Mouse (Mus musculus) neural tube, embryonic 11.5 days (tissue): ENCODE measurements around the gene Brox. TPM values are rescaled to one million over a fixed set of nuclear protein-coding genes. Genes with fewer than 3 reads are reported as not detected.
"Not testable (repeated sequence)": the region's sequence is repeated elsewhere in the genome, so short reads cannot be mapped to it uniquely, and the experiment has no call there.

Experiments used
- ATAC-seq: fragments of 200-750 bp; cut with Nextera tagmentation; 2 replicates; pipeline ENCODE4 v1.8.0; 2017; ENCODE audit warnings: moderate number of reproducible peaks, mild to moderate bottlenecking, moderate TSS enrichment, moderate library complexity; ENCODE audit not compliant: insufficient read depth, low FRiP score, low TSS enrichment
- DNase-seq: peaks from one replicate; pipeline ENCODE4 v3.0.0-alpha.2; 2015; ENCODE audit warnings: low spot score
- H3K27ac ChIP-seq: fragments of 300-500 bp; sonication (generic); 2 replicates; pipeline ENCODE4 v1.5.1; 2014; ENCODE audit warnings: low read depth, mild to moderate bottlenecking, low read length
- H3K27me3 ChIP-seq: fragments of 300-500 bp; sonication (generic); 2 replicates; pipeline ENCODE4 v1.6.1; 2014; ENCODE audit warnings: mild to moderate bottlenecking, low read length, mixed read lengths; ENCODE audit not compliant: control insufficient read depth, insufficient read depth
- H3K36me3 ChIP-seq: fragments of 300-500 bp; sonication (generic); 2 replicates; pipeline ENCODE4 v1.6.1; 2014; ENCODE audit warnings: mild to moderate bottlenecking, low read length, moderate library complexity, mixed read lengths; ENCODE audit not compliant: control insufficient read depth, insufficient read depth
- H3K4me1 ChIP-seq: fragments of 300-500 bp; sonication (generic); 2 replicates; pipeline ENCODE4 v1.6.1; 2014; ENCODE audit warnings: low read length, mixed read lengths; ENCODE audit not compliant: control insufficient read depth, insufficient read depth
- H3K4me2 ChIP-seq: fragments of 300-500 bp; sonication (generic); 2 replicates; pipeline ENCODE4 v1.6.1; 2014; ENCODE audit warnings: low read depth, mild to moderate bottlenecking, moderate library complexity
- H3K4me3 ChIP-seq: fragments of 300-500 bp; sonication (generic); 2 replicates; pipeline ENCODE4 v1.5.1; 2014; ENCODE audit warnings: low read depth, low read length
- H3K9ac ChIP-seq: fragments of 300-500 bp; sonication (generic); 2 replicates; pipeline ENCODE4 v1.6.1; 2014; ENCODE audit warnings: mild to moderate bottlenecking, low read length
- H3K9me3 ChIP-seq: fragments of 300-500 bp; sonication (generic); 2 replicates; pipeline ENCODE4 v1.6.1; 2016; ENCODE audit warnings: low read length; ENCODE audit not compliant: control insufficient read depth
- WGBS: fragments of 180-500 bp; shearing (Covaris S2); extraction: QIAGEN DNeasy Blood & Tissue Kit; methylation state at CpG from one replicate; pipeline ENCODE4 v1.1.7; 2014; 5-methylcytosine and 5-hydroxymethylcytosine counted together
- polyA plus RNA-seq: library from polyadenylated mRNA; unstranded; fragments of >200 nt; fragmentation: Nextera tagmentation; extraction: Ambion mirVana; gene quantifications from 2 replicates; pipeline ENCODE4 v1.2.1, GENCODE M21; 2014

Brox gene
- polyA plus RNA-seq, 1 experiment from 2014 or later = 78.1 TPM

DNA sequence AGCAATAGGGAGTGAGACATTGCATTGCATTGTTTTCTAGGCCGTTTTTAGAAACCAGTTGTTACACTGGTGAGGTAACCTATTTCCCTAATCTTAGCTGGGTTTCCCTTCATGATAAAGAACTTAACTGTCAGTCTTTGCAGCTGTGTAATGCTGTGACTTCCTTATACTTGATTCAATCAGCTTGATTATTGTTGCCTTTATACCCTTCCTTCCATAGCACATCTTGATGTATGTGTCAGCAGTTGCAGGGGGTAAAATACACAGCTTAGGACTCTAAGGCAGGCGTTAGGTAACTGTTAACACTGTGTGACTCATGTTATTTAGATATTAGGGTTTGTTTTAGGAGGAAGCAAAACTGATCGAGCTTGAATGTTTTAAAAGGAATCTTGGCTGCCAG, 23.6 kb upstream of the Brox start:
- 82% methylated on average over 3 of the region's 3 CpGs for WGBS
- Histone ChIP-seq H3K4me3 (no peak overlapping the region), H3K36me3 (peaks cover 6% of the 10 kb centered on the region; the same call in 1 of the 2 replicates), H3K27ac (no peak overlapping the region), H3K27me3 (no peaks in the 10 kb centered on the region), H3K4me1 (no peaks in the 10 kb centered on the region), H3K9ac (no peak overlapping the region), H3K9me3 (no peaks in the 10 kb centered on the region), H3K4me2 (no peak overlapping the region)
- ATAC-seq (no peak), DNase-seq (no peak)

DNA sequence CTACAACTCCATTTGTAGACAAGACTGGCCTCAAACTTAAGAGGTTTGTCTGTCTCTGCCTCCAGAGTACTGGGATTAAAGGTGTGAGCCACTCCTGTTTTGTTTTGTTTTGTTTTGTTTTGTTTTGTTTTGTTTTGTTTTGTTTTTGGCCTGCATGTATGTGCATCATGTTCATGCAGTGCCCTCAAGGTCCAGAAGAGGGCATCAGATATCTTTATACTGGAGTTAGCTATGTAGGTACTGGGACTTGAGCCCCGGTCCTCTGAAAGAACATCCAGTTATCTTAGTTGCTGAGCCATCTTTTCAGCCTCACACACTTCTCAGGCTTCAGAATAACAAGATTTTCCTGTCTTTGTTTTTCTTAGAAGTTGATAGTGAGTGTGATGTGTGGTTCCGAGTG, 18.7 kb upstream of the Brox start:
- Histone ChIP-seq H3K27me3 (no peaks in the 10 kb centered on the region), H3K4me1 (no peaks in the 10 kb centered on the region), H3K4me2 (no peak overlapping the region), H3K9me3 (no peaks in the 10 kb centered on the region), H3K9ac (no peak overlapping the region), H3K27ac (no peak overlapping the region), H3K4me3 (no peak overlapping the region), H3K36me3 (peaks cover 6% of the 10 kb centered on the region)
- no peak for DNase-seq
- ATAC-seq = no peak
- whole genome bisulfite sequencing = 92% methylated on average over 2 of the region's 2 CpGs

DNA sequence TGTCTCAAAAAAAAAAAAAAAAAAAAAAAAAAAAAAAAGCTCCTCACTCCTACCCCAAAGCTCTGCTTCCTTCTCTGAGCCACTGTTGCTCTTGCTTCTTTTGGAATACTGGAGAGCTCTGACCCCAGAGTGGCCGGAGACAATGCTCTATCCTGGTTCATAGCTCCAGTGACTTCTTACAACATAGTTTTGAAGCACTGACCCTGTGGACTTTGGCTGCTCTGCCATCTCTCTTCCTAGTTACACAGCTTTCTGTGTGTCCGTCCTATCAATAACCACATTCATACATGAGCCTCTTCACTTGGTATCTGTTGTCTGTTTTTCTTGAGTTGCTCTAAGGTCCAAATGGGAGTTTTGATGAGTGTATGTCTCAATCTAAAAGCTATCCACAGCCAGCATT, 15.0 kb upstream of the Brox start:
- peaks cover 6% of the 10 kb centered on the region for H3K36me3 ChIP-seq
- WGBS = 93% methylated on average over 2 of the region's 2 CpGs
- no peak overlapping the region for H3K9ac ChIP-seq
- no peak overlapping the region for H3K27ac ChIP-seq
- H3K9me3 ChIP-seq = no peaks in the 10 kb centered on the region
- no peaks in the 10 kb centered on the region for H3K4me1 ChIP-seq
- no peak overlapping the region for H3K4me2 ChIP-seq
- DNase-seq = no peak
- no peaks in the 10 kb centered on the region for H3K27me3 ChIP-seq
- no peak overlapping the region for H3K4me3 ChIP-seq
- ATAC-seq = no peak

DNA sequence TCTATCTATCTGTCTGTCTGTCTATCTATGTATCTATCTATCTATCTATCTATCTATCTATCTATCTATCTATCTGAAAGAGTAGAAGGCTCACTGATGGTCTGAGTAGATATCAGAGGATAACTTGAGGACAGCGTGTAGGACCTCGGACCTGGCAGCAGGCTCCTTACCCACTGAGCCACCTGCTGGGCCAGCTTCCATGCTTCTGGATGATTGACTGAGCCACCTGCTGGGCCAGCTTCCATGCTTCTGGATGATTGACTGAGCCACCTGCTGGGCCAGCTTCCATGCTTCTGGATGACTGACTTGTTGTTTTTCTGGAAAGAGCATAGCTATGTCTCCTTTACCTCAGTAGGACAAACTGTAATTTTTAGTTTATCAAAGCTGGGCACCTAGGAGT, 12.5 kb upstream of the Brox start:
- not testable (repeated sequence) for H3K36me3 ChIP-seq, DNase-seq, H3K4me1 ChIP-seq, H3K9me3 ChIP-seq, ATAC-seq, H3K4me3 ChIP-seq, H3K9ac ChIP-seq, H3K27me3 ChIP-seq, H3K4me2 ChIP-seq, H3K27ac ChIP-seq
- 64% methylated on average over 2 of the region's 2 CpGs for whole genome bisulfite sequencing

DNA sequence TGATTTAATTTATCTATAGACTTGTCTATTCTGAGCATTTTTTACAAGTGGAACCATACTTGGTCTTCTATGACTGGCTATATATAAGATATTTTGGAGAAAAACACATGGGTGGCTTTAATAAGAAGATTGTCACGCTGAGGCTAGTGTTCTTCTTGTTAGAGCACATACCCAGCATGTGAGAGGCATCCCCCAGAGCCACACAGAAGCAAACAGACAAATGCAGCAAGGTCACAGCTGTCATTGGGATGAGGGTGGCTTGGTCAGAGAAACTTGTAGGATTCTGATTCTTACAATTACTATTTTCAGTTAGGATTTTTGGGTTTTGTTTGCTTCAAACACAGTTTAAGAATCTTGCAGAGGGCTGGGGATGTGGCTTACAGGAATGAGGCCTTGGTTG, 11.4 kb upstream of the Brox start:
- H3K9me3 ChIP-seq = no peaks in the 10 kb centered on the region
- peaks cover 2% of the 10 kb centered on the region; the same call in 1 of the 2 replicates for H3K36me3 ChIP-seq
- H3K4me2 ChIP-seq = no peak overlapping the region
- DNase-seq = no peak
- H3K9ac ChIP-seq = no peak overlapping the region
- no peak overlapping the region for H3K27ac ChIP-seq
- no peaks in the 10 kb centered on the region for H3K4me1 ChIP-seq
- H3K4me3 ChIP-seq = no peak overlapping the region
- H3K27me3 ChIP-seq = no peaks in the 10 kb centered on the region
- WGBS = 84% methylated on average over 1 of the region's 1 CpGs
- ATAC-seq = no peak

DNA sequence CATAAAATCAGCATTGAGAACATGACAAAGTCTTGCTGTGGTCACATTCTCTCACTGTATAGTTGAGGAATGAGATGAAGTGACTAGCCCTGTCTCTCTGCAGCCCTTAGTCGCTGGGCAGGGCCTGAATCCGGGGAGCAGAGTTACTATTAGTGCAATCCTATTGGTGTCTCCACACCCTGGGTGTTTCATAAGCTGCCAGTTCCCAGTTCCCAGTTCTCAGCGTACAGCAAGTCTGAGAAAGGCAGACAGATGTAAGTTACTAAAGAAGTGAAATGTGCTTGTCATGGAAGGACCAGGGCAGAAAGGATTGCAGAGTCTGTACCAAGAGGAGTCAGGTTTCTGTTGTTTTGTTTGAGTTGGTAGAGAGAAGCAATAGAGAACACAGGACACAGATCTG, 10.5 kb upstream of the Brox start:
- no peak overlapping the region for H3K27ac ChIP-seq
- no peaks in the 10 kb centered on the region for H3K9me3 ChIP-seq
- H3K9ac ChIP-seq = no peak overlapping the region
- H3K4me2 ChIP-seq = no peak overlapping the region
- ATAC-seq (no peak), DNase-seq (no peak)
- no peaks in the 10 kb centered on the region for H3K27me3 ChIP-seq
- no peaks in the 10 kb centered on the region for H3K4me1 ChIP-seq
- no peak overlapping the region for H3K4me3 ChIP-seq
- no peaks in the 10 kb centered on the region for H3K36me3 ChIP-seq
- WGBS = 79% methylated on average over 3 of the region's 3 CpGs

DNA sequence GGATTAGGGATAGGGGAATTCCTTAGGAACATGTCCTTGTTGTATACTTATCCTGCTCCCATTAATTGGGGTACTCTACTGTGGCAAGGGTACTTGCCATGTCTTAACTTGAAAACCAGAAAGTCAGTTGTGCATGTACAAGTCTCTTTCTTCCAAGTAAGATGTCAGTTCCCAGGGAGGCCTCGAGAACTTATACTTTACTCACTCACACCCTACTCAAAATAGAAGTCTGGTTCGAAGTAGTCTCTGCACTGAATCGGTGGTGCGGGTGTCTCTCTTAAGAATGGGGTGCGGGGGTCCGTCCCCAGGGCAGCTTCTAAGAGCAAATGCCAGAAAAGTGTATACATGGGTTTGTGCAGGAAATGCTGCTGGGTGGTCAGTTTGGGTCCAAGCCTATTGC, 2.1 kb upstream of the Brox start:
- WGBS = 87% methylated on average over 6 of the region's 6 CpGs
- no peak overlapping the region for H3K4me3 ChIP-seq
- no peaks in the 10 kb centered on the region for H3K9me3 ChIP-seq
- DNase-seq (peak; percentile 89), ATAC-seq (no peak)
- no peaks in the 10 kb centered on the region for H3K4me1 ChIP-seq
- H3K27me3 ChIP-seq = no peaks in the 10 kb centered on the region
- no peak overlapping the region for H3K27ac ChIP-seq
- no peak overlapping the region for H3K4me2 ChIP-seq
- H3K36me3 ChIP-seq = no peaks in the 10 kb centered on the region
- H3K9ac ChIP-seq = no peak overlapping the region

DNA sequence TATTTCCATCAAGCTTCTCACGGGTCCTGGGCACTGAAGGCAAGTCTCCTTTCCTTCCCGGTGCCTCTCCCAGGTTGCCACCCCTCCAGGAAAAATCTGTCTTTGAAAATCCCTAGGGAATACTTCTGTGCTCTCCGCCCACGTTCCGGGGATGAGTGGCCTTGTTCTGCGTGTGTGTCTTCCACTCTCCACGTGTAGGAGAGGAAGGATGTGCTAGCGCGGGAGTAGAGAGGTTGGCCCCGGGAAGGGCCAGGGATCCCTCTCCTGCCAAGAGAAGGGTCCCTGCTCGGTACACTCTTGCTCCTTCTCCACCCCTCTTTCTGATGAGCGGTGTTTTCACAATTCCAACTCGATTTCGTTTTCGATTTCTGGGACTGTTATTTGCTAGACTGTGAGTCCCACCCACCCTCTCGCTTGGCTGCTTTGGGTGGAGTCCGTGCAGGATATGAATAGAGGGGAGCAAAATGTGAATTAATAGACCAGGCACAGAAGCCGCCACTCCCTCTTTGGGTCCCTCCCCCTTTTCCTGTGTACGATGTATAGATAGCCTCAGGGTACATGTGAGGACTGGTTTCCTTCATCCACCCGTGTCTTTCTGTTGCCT, 919 bp upstream of the Brox start:
- H3K4me2 ChIP-seq = peak overlapping the region; percentile 45
- no peaks in the 10 kb centered on the region for H3K27me3 ChIP-seq
- DNase-seq (peak; percentile 54), ATAC-seq (no peak)
- peak overlapping the region; percentile 23 for H3K9ac ChIP-seq
- no peaks in the 10 kb centered on the region; the same call in 1 of the 2 replicates for H3K36me3 ChIP-seq
- peak overlapping the region; percentile 44 for H3K4me3 ChIP-seq
- no peaks in the 10 kb centered on the region for H3K4me1 ChIP-seq
- H3K27ac ChIP-seq = no peak overlapping the region
- under 1% methylated on average over 20 of the region's 20 CpGs for WGBS
- no peaks in the 10 kb centered on the region for H3K9me3 ChIP-seq

DNA sequence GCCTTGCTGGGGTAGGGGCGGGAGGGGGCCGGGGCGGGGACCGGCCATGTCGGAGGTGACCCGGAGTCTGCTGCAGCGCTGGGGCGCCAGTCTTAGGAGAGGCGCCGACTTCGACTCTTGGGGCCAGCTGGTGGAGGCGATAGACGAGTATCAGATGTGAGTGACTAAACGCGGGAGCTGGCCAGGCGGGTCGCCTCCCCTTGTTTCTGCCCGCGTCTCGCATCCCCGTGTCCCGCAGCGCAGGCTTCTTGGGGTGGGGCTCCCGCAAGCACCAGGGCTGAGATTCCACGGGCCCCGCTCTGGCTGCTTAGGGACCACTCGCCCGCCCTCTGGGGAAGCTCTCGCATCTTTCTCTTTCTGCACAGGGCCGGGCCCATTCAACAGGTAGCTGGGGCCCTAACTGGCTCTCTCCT, 410 bp upstream of the Brox start:
- no peaks in the 10 kb centered on the region for H3K27me3 ChIP-seq
- H3K4me3 ChIP-seq = peak overlapping the region; percentile 44
- H3K36me3 ChIP-seq = no peaks in the 10 kb centered on the region; the same call in 1 of the 2 replicates
- peak overlapping the region; percentile 45 for H3K4me2 ChIP-seq
- no peaks in the 10 kb centered on the region for H3K9me3 ChIP-seq
- no peak overlapping the region for H3K27ac ChIP-seq
- DNase-seq (peak; percentile 62), ATAC-seq (no peak; the same call in none of the 2 replicates)
- H3K4me1 ChIP-seq = no peaks in the 10 kb centered on the region
- peak overlapping the region; percentile 23 for H3K9ac ChIP-seq
- under 1% methylated on average over 25 of the region's 30 CpGs for WGBS
